Mouse (Mus musculus) heart, adult 2 months (tissue): ENCODE data around the gene Pwwp2b.

ENCODE experiments used
- CTCF ChIP-seq: fragments of 200-600 bp; IDR thresholded peaks from 2 replicates; pipeline ENCODE4 v1.8.1; 2022; ENCODE audit warnings: antibody characterized with exemption, mild to moderate bottlenecking, moderate library complexity
- POLR2A ChIP-seq: fragments of 200-500 bp; IDR thresholded peaks from 2 replicates; pipeline ENCODE4 v1.6.1; 2011; ENCODE audit warnings: mild to moderate bottlenecking, low read depth, low read length, control low read depth; ENCODE audit not compliant: insufficient read depth

- TF ChIP-seq POLR2A (no peak), CTCF (no peak)
These were observed 45.8 kb downstream of the Pwwp2b start for GRCm38 (mm10) chr7:139294076-139294475.
